Mouse (Mus musculus): Measurements from ENCODE around the gene Negr1. TPM values are rescaled to one million over a fixed set of nuclear protein-coding genes. Genes with fewer than 3 reads are reported as not detected.

The Negr1 gene
- polyA plus RNA-seq, 1 experiment from 2014 or later = 5.3 TPM

GRCm38 (mm10) chr3:156958640-156959039 is 397.0 kb downstream of the Negr1 start:
- no peaks in the 10 kb centered on the region for H3K36me3 ChIP-seq (ENCODE audit: control insufficient read depth, insufficient read depth, low read length)
- H3K4me1 ChIP-seq (ENCODE audit: control insufficient read depth, insufficient read depth, low read length) = no peaks in the 10 kb centered on the region
- H3K4me3 ChIP-seq (replicated peaks; ENCODE audit: low read length) = no peak overlapping the region
- no peaks in the 10 kb centered on the region for H3K9me3 ChIP-seq (replicated peaks; ENCODE audit: control insufficient read depth, low read length)
- no peaks in the 10 kb centered on the region for H3K27me3 ChIP-seq (ENCODE audit: control insufficient read depth, insufficient read depth, low read length)
- no peak overlapping the region for H3K27ac ChIP-seq (ENCODE audit: low read length)
- no peak overlapping the region for H3K4me2 ChIP-seq (ENCODE audit: low read depth, low read length)
- WGBS = 93% methylated on average over 7 of the region's 7 CpGs
- H3K9ac ChIP-seq (ENCODE audit: low read length) = no peak overlapping the region
- ATAC-seq (ENCODE audit: insufficient read depth, low FRiP score) = no peak

- 72% methylated on average over 2 of the region's 2 CpGs for WGBS
- no peaks in the 10 kb centered on the region for H3K36me3 ChIP-seq (ENCODE audit: control insufficient read depth, insufficient read depth, low read length)
These were observed 407.2 kb downstream of the Negr1 start for GRCm38 (mm10) chr3:156968764-156969163.

GRCm38 (mm10) chr3:156971104-156971503 is 409.5 kb downstream of the Negr1 start:
- H3K9ac ChIP-seq (ENCODE audit: low read length) = no peak overlapping the region
- ATAC-seq (ENCODE audit: insufficient read depth, low FRiP score) = no peak
- WGBS = 82% methylated on average over 2 of the region's 2 CpGs
- no peaks in the 10 kb centered on the region for H3K4me1 ChIP-seq (ENCODE audit: control insufficient read depth, insufficient read depth, low read length)
- H3K27me3 ChIP-seq (ENCODE audit: control insufficient read depth, insufficient read depth, low read length) = no peaks in the 10 kb centered on the region
- H3K4me2 ChIP-seq (ENCODE audit: low read depth, low read length) = no peak overlapping the region
- no peaks in the 10 kb centered on the region for H3K9me3 ChIP-seq (replicated peaks; ENCODE audit: control insufficient read depth, low read length)
- no peak overlapping the region for H3K27ac ChIP-seq (ENCODE audit: low read length)
- H3K36me3 ChIP-seq (ENCODE audit: control insufficient read depth, insufficient read depth, low read length) = no peaks in the 10 kb centered on the region
- no peak overlapping the region for H3K4me3 ChIP-seq (replicated peaks; ENCODE audit: low read length)

More at GRCm38 (mm10) chr3:156968764-156969163, 407.2 kb downstream of the Negr1 start:
- Histone ChIP-seq H3K9me3 (replicated peaks; ENCODE audit: control insufficient read depth, low read length) (no peaks in the 10 kb centered on the region), H3K4me1 (ENCODE audit: control insufficient read depth, insufficient read depth, low read length) (no peaks in the 10 kb centered on the region), H3K9ac (ENCODE audit: low read length) (no peak overlapping the region), H3K27ac (ENCODE audit: low read length) (no peak overlapping the region), H3K4me2 (ENCODE audit: low read depth, low read length) (no peak overlapping the region), H3K27me3 (ENCODE audit: control insufficient read depth, insufficient read depth, low read length) (no peaks in the 10 kb centered on the region), H3K4me3 (replicated peaks; ENCODE audit: low read length) (no peak overlapping the region)
- ATAC-seq (ENCODE audit: insufficient read depth, low FRiP score) = no peak

GRCm38 (mm10) chr3:156976816-156977215 is 415.2 kb downstream of the Negr1 start:
- no peaks in the 10 kb centered on the region for H3K9me3 ChIP-seq (replicated peaks; ENCODE audit: control insufficient read depth, low read length)
- H3K27me3 ChIP-seq (ENCODE audit: control insufficient read depth, insufficient read depth, low read length) = no peaks in the 10 kb centered on the region
- no peak overlapping the region for H3K4me2 ChIP-seq (ENCODE audit: low read depth, low read length)
- H3K4me3 ChIP-seq (replicated peaks; ENCODE audit: low read length) = no peak overlapping the region
- no peak overlapping the region for H3K9ac ChIP-seq (ENCODE audit: low read length)
- no peak for ATAC-seq (ENCODE audit: insufficient read depth, low FRiP score)
- H3K27ac ChIP-seq (ENCODE audit: low read length) = no peak overlapping the region
- no peaks in the 10 kb centered on the region for H3K4me1 ChIP-seq (ENCODE audit: control insufficient read depth, insufficient read depth, low read length)
- H3K36me3 ChIP-seq (ENCODE audit: control insufficient read depth, insufficient read depth, low read length) = no peaks in the 10 kb centered on the region
- WGBS = 60% methylated on average over 2 of the region's 2 CpGs

GRCm38 (mm10) chr3:156980042-156980716 is 418.6 kb downstream of the Negr1 start:
- H3K4me3 ChIP-seq (replicated peaks; ENCODE audit: low read length) = no peak overlapping the region
- no peaks in the 10 kb centered on the region for H3K36me3 ChIP-seq (ENCODE audit: control insufficient read depth, insufficient read depth, low read length)
- H3K9ac ChIP-seq (ENCODE audit: low read length) = no peak overlapping the region
- H3K27ac ChIP-seq (ENCODE audit: low read length) = no peak overlapping the region
- no peaks in the 10 kb centered on the region for H3K4me1 ChIP-seq (ENCODE audit: control insufficient read depth, insufficient read depth, low read length)
- WGBS = 33% methylated on average over 11 of the region's 11 CpGs
- no peaks in the 10 kb centered on the region for H3K27me3 ChIP-seq (ENCODE audit: control insufficient read depth, insufficient read depth, low read length)
- H3K9me3 ChIP-seq (replicated peaks; ENCODE audit: control insufficient read depth, low read length) = no peaks in the 10 kb centered on the region
- H3K4me2 ChIP-seq (ENCODE audit: low read depth, low read length) = no peak overlapping the region
- no peak for ATAC-seq (ENCODE audit: insufficient read depth, low FRiP score)

GRCm38 (mm10) chr3:156982102-156982501 is 420.5 kb downstream of the Negr1 start:
- no peak overlapping the region for H3K9ac ChIP-seq (ENCODE audit: low read length)
- H3K27me3 ChIP-seq (ENCODE audit: control insufficient read depth, insufficient read depth, low read length) = no peaks in the 10 kb centered on the region
- H3K27ac ChIP-seq (ENCODE audit: low read length) = no peak overlapping the region
- H3K4me3 ChIP-seq (replicated peaks; ENCODE audit: low read length) = no peak overlapping the region
- no peak overlapping the region for H3K4me2 ChIP-seq (ENCODE audit: low read depth, low read length)
- no peaks in the 10 kb centered on the region for H3K9me3 ChIP-seq (replicated peaks; ENCODE audit: control insufficient read depth, low read length)
- no peaks in the 10 kb centered on the region for H3K36me3 ChIP-seq (ENCODE audit: control insufficient read depth, insufficient read depth, low read length)
- WGBS = 41% methylated on average over 4 of the region's 4 CpGs
- ATAC-seq (ENCODE audit: insufficient read depth, low FRiP score) = no peak
- H3K4me1 ChIP-seq (ENCODE audit: control insufficient read depth, insufficient read depth, low read length) = no peaks in the 10 kb centered on the region

GRCm38 (mm10) chr3:156987113-156987512 is 425.5 kb downstream of the Negr1 start:
- no peaks in the 10 kb centered on the region for H3K4me1 ChIP-seq (ENCODE audit: control insufficient read depth, insufficient read depth, low read length)
- no peaks in the 10 kb centered on the region for H3K9me3 ChIP-seq (replicated peaks; ENCODE audit: control insufficient read depth, low read length)
- no peak overlapping the region for H3K4me2 ChIP-seq (ENCODE audit: low read depth, low read length)
- ATAC-seq (ENCODE audit: insufficient read depth, low FRiP score) = no peak
- no peak overlapping the region for H3K9ac ChIP-seq (ENCODE audit: low read length)
- no peaks in the 10 kb centered on the region for H3K36me3 ChIP-seq (ENCODE audit: control insufficient read depth, insufficient read depth, low read length)
- 89% methylated on average over 3 of the region's 3 CpGs for WGBS
- no peaks in the 10 kb centered on the region for H3K27me3 ChIP-seq (ENCODE audit: control insufficient read depth, insufficient read depth, low read length)
- no peak overlapping the region for H3K4me3 ChIP-seq (replicated peaks; ENCODE audit: low read length)
- H3K27ac ChIP-seq (ENCODE audit: low read length) = no peak overlapping the region

- H3K27me3 ChIP-seq (ENCODE audit: control insufficient read depth, insufficient read depth, low read length) = no peaks in the 10 kb centered on the region
- H3K4me2 ChIP-seq (ENCODE audit: low read depth, low read length) = no peak overlapping the region
- H3K4me1 ChIP-seq (ENCODE audit: control insufficient read depth, insufficient read depth, low read length) = no peaks in the 10 kb centered on the region
- no peaks in the 10 kb centered on the region for H3K9me3 ChIP-seq (replicated peaks; ENCODE audit: control insufficient read depth, low read length)
- 50% methylated on average over 2 of the region's 2 CpGs for WGBS
- no peaks in the 10 kb centered on the region for H3K36me3 ChIP-seq (ENCODE audit: control insufficient read depth, insufficient read depth, low read length)
- no peak for ATAC-seq (ENCODE audit: insufficient read depth, low FRiP score)
- H3K27ac ChIP-seq (ENCODE audit: low read length) = no peak overlapping the region
- no peak overlapping the region for H3K4me3 ChIP-seq (replicated peaks; ENCODE audit: low read length)
- no peak overlapping the region for H3K9ac ChIP-seq (ENCODE audit: low read length)
These were observed 430.6 kb downstream of the Negr1 start for GRCm38 (mm10) chr3:156992171-156992570.

- H3K4me1 ChIP-seq (ENCODE audit: control insufficient read depth, insufficient read depth, low read length) = no peaks in the 10 kb centered on the region
- no peak overlapping the region for H3K9ac ChIP-seq (ENCODE audit: low read length)
- H3K27ac ChIP-seq (ENCODE audit: low read length) = no peak overlapping the region
- no peak overlapping the region for H3K4me2 ChIP-seq (ENCODE audit: low read depth, low read length)
- H3K36me3 ChIP-seq (ENCODE audit: control insufficient read depth, insufficient read depth, low read length) = no peaks in the 10 kb centered on the region
- WGBS = 67% methylated on average over 1 of the region's 1 CpGs
- H3K9me3 ChIP-seq (replicated peaks; ENCODE audit: control insufficient read depth, low read length) = no peaks in the 10 kb centered on the region
- no peak overlapping the region for H3K4me3 ChIP-seq (replicated peaks; ENCODE audit: low read length)
- H3K27me3 ChIP-seq (ENCODE audit: control insufficient read depth, insufficient read depth, low read length) = no peaks in the 10 kb centered on the region
- ATAC-seq (ENCODE audit: insufficient read depth, low FRiP score) = no peak
These were observed 431.2 kb downstream of the Negr1 start for GRCm38 (mm10) chr3:156992811-156993210.
